Mouse (Mus musculus): ENCODE measurements at regions not wholly inside any gene's neighbourhood (a gene's known extent, or its start where the extent isn't known, plus 50 kb on each side); places are given as distances from the start of the nearest gene placed in this dataset.

GRCm38 (mm10) chr15:13283106-13283505, 109.6 kb upstream of the Cdh6 start:
- Histone ChIP-seq H3K4me1 (peaks cover 10% of the 10 kb centered on the region), H3K27ac (no peak overlapping the region), H3K36me3 (replicated peaks) (no peaks in the 10 kb centered on the region), H3K9me3 (no peaks in the 10 kb centered on the region), H3K27me3 (ENCODE audit: poor library complexity, severe bottlenecking) (peaks cover 17% of the 10 kb centered on the region; the same call in 1 of the 2 replicates), H3K4me3 (no peak overlapping the region)
- DNase-seq (ENCODE audit: extremely low spot score, low spot score), result no peak
- 91% methylated on average over 5 of the region's 5 CpGs for WGBS

GRCm38 (mm10) chr15:13276909-13277235, 103.4 kb upstream of the Cdh6 start:
- H3K27me3 ChIP-seq (ENCODE audit: poor library complexity, severe bottlenecking), result peaks cover 31% of the 10 kb centered on the region; the same call in 1 of the 2 replicates
- H3K36me3 ChIP-seq (replicated peaks), result no peaks in the 10 kb centered on the region
- DNase-seq (ENCODE audit: extremely low spot score, low spot score), result no peak
- H3K4me1 ChIP-seq, result peaks cover 31% of the 10 kb centered on the region
- WGBS, result 86% methylated on average over 8 of the region's 8 CpGs
- H3K27ac ChIP-seq, result no peak overlapping the region
- H3K4me3 ChIP-seq, result no peak overlapping the region
- H3K9me3 ChIP-seq, result no peaks in the 10 kb centered on the region

GRCm38 (mm10) chr15:13276225-13276908, 102.9 kb upstream of the Cdh6 start:
- Histone ChIP-seq H3K4me3 (no peak overlapping the region), H3K4me1 (peaks cover 31% of the 10 kb centered on the region), H3K27ac (no peak overlapping the region), H3K9me3 (no peaks in the 10 kb centered on the region), H3K27me3 (ENCODE audit: poor library complexity, severe bottlenecking) (peaks cover 31% of the 10 kb centered on the region; the same call in 1 of the 2 replicates), H3K36me3 (replicated peaks) (no peaks in the 10 kb centered on the region)
- no peak for DNase-seq (ENCODE audit: extremely low spot score, low spot score)
- 35% methylated on average over 5 of the region's 5 CpGs for WGBS

- Histone ChIP-seq H3K9me3 (no peaks in the 10 kb centered on the region), H3K36me3 (replicated peaks) (no peaks in the 10 kb centered on the region), H3K27me3 (ENCODE audit: poor library complexity, severe bottlenecking) (peaks cover 31% of the 10 kb centered on the region; the same call in 1 of the 2 replicates), H3K4me1 (peaks cover 31% of the 10 kb centered on the region), H3K4me3 (no peak overlapping the region), H3K27ac (no peak overlapping the region)
- no peak for DNase-seq (ENCODE audit: extremely low spot score, low spot score)
- WGBS, result 12% methylated on average over 5 of the region's 5 CpGs
Measured at GRCm38 (mm10) chr15:13275326-13275725, 101.9 kb upstream of the Cdh6 start.

- no peaks in the 10 kb centered on the region for H3K9me3 ChIP-seq
- no peak for DNase-seq (ENCODE audit: extremely low spot score, low spot score)
- no peak overlapping the region for H3K4me3 ChIP-seq
- H3K4me1 ChIP-seq, result peaks cover 31% of the 10 kb centered on the region
- H3K36me3 ChIP-seq (replicated peaks), result no peaks in the 10 kb centered on the region
- H3K27ac ChIP-seq, result no peak overlapping the region
- WGBS, result 91% methylated on average over 5 of the region's 5 CpGs
- H3K27me3 ChIP-seq (ENCODE audit: poor library complexity, severe bottlenecking), result peaks cover 31% of the 10 kb centered on the region; the same call in 1 of the 2 replicates
Measured at GRCm38 (mm10) chr15:13274366-13275067, 101.0 kb upstream of the Cdh6 start.

GRCm38 (mm10) chr15:13246053-13246696, 72.7 kb upstream of the Cdh6 start:
- Histone ChIP-seq H3K4me3 (no peak overlapping the region), H3K27ac (no peak overlapping the region), H3K36me3 (replicated peaks) (no peaks in the 10 kb centered on the region), H3K9me3 (no peaks in the 10 kb centered on the region; the same call in 1 of the 2 replicates), H3K27me3 (ENCODE audit: poor library complexity, severe bottlenecking) (no peaks in the 10 kb centered on the region), H3K4me1 (no peaks in the 10 kb centered on the region; the same call in 1 of the 2 replicates)
- no peak for DNase-seq (ENCODE audit: extremely low spot score, low spot score)
- WGBS, result 92% methylated on average over 11 of the region's 11 CpGs

- H3K9me3 ChIP-seq, result no peaks in the 10 kb centered on the region; the same call in 1 of the 2 replicates
- H3K27ac ChIP-seq, result no peak overlapping the region
- H3K36me3 ChIP-seq (replicated peaks), result no peaks in the 10 kb centered on the region
- no peak for DNase-seq (ENCODE audit: extremely low spot score, low spot score)
- no peaks in the 10 kb centered on the region for H3K27me3 ChIP-seq (ENCODE audit: poor library complexity, severe bottlenecking)
- WGBS, result 60% methylated on average over 14 of the region's 14 CpGs
- no peaks in the 10 kb centered on the region; the same call in 1 of the 2 replicates for H3K4me1 ChIP-seq
- no peak overlapping the region for H3K4me3 ChIP-seq
Measured at GRCm38 (mm10) chr15:13244306-13244705, 70.8 kb upstream of the Cdh6 start.

- Histone ChIP-seq H3K36me3 (replicated peaks) (no peaks in the 10 kb centered on the region), H3K4me1 (no peaks in the 10 kb centered on the region; the same call in 1 of the 2 replicates), H3K4me3 (no peak overlapping the region), H3K9me3 (no peaks in the 10 kb centered on the region), H3K27me3 (ENCODE audit: poor library complexity, severe bottlenecking) (no peaks in the 10 kb centered on the region), H3K27ac (no peak overlapping the region)
- WGBS, result 77% methylated on average over 4 of the region's 4 CpGs
- DNase-seq (ENCODE audit: extremely low spot score, low spot score), result no peak
Measured at GRCm38 (mm10) chr15:13243561-13243960, 70.1 kb upstream of the Cdh6 start.

- Histone ChIP-seq H3K4me1 (no peaks in the 10 kb centered on the region; the same call in 1 of the 2 replicates), H3K4me3 (no peak overlapping the region), H3K27ac (no peak overlapping the region), H3K9me3 (no peaks in the 10 kb centered on the region), H3K36me3 (replicated peaks) (no peaks in the 10 kb centered on the region), H3K27me3 (ENCODE audit: poor library complexity, severe bottlenecking) (no peaks in the 10 kb centered on the region)
- WGBS, result 85% methylated on average over 7 of the region's 7 CpGs
- no peak for DNase-seq (ENCODE audit: extremely low spot score, low spot score)
Measured at GRCm38 (mm10) chr15:13240931-13241330, 67.5 kb upstream of the Cdh6 start.

- H3K27me3 ChIP-seq (ENCODE audit: poor library complexity, severe bottlenecking), result no peaks in the 10 kb centered on the region
- WGBS, result 88% methylated on average over 8 of the region's 8 CpGs
- H3K9me3 ChIP-seq, result no peaks in the 10 kb centered on the region
- H3K36me3 ChIP-seq (replicated peaks), result no peaks in the 10 kb centered on the region
- no peak for DNase-seq (ENCODE audit: extremely low spot score, low spot score)
- no peaks in the 10 kb centered on the region for H3K4me1 ChIP-seq
- no peak overlapping the region for H3K27ac ChIP-seq
- H3K4me3 ChIP-seq, result no peak overlapping the region
Measured at GRCm38 (mm10) chr15:13236869-13237507, 63.5 kb upstream of the Cdh6 start.

- DNase-seq (ENCODE audit: extremely low spot score, low spot score), result no peak
- Histone ChIP-seq H3K36me3 (replicated peaks) (no peaks in the 10 kb centered on the region), H3K4me1 (peaks cover 7% of the 10 kb centered on the region), H3K27ac (no peak overlapping the region), H3K4me3 (no peak overlapping the region), H3K27me3 (ENCODE audit: poor library complexity, severe bottlenecking) (no peaks in the 10 kb centered on the region), H3K9me3 (peaks cover 6% of the 10 kb centered on the region; the same call in 1 of the 2 replicates)
- WGBS, result 87% methylated on average over 5 of the region's 5 CpGs
Measured at GRCm38 (mm10) chr15:13232567-13233259, 59.2 kb upstream of the Cdh6 start.

GRCm38 (mm10) chr15:13231550-13231949, 58.1 kb upstream of the Cdh6 start:
- WGBS, result 42% methylated on average over 4 of the region's 4 CpGs
- DNase-seq (ENCODE audit: extremely low spot score, low spot score), result no peak

More at GRCm38 (mm10) chr15:13231550-13231949, 58.1 kb upstream of the Cdh6 start:
- H3K27me3 ChIP-seq (ENCODE audit: poor library complexity, severe bottlenecking), result no peaks in the 10 kb centered on the region
- no peak overlapping the region for H3K27ac ChIP-seq
- peaks cover 6% of the 10 kb centered on the region; the same call in 1 of the 2 replicates for H3K9me3 ChIP-seq
- H3K4me3 ChIP-seq, result no peak overlapping the region
- H3K4me1 ChIP-seq, result peaks cover 7% of the 10 kb centered on the region
- H3K36me3 ChIP-seq (replicated peaks), result no peaks in the 10 kb centered on the region

Data from forebrain, embryonic 10.5 days (tissue).